Mouse (Mus musculus) intestine, embryonic 16.5 days (tissue): Measurements from ENCODE around the gene Ccdc34. TPM values are rescaled to one million over a fixed set of nuclear protein-coding genes. Genes with fewer than 3 reads are reported as not detected.
A peak's percentile ranks its signal among the peaks of the same experiment; 100 is the strongest.

ENCODE experiments used
- ATAC-seq: fragments of 200-750 bp; cut with Nextera tagmentation; 2 replicates; pipeline ENCODE4 v1.8.0; 2017; ENCODE audit warnings: moderate TSS enrichment, moderate library complexity
- H3K27ac ChIP-seq: fragments of 300-500 bp; sonication (generic); 2 replicates; pipeline ENCODE4 v1.5.1; 2014; ENCODE audit warnings: mild to moderate bottlenecking, low read length
- H3K27me3 ChIP-seq: fragments of 300-500 bp; sonication (generic); replicated peaks from 2 replicates; pipeline ENCODE4 v1.6.1; 2014; ENCODE audit warnings: low read length, control low read depth, mixed read lengths; ENCODE audit not compliant: control insufficient read depth, insufficient read depth
- H3K36me3 ChIP-seq: fragments of 300-500 bp; sonication (generic); 2 replicates; pipeline ENCODE4 v1.6.1; 2014; ENCODE audit warnings: low read length, control low read depth; ENCODE audit not compliant: control insufficient read depth, insufficient read depth
- H3K4me1 ChIP-seq: fragments of 300-500 bp; sonication (generic); 2 replicates; pipeline ENCODE4 v1.6.1; 2014; ENCODE audit warnings: low read length, control low read depth, mixed read lengths; ENCODE audit not compliant: control insufficient read depth, insufficient read depth
- H3K4me2 ChIP-seq: fragments of 300-500 bp; sonication (generic); 2 replicates; pipeline ENCODE4 v1.6.1; 2014; ENCODE audit warnings: low read depth, low read length, control low read depth
- H3K4me3 ChIP-seq: fragments of 300-500 bp; sonication (generic); 2 replicates; pipeline ENCODE4 v1.5.1; 2014; ENCODE audit warnings: mild to moderate bottlenecking, low read length
- H3K9ac ChIP-seq: fragments of 300-500 bp; sonication (generic); 2 replicates; pipeline ENCODE4 v1.6.1; 2014; ENCODE audit warnings: low read depth, low read length
- H3K9me3 ChIP-seq: fragments of 300-500 bp; sonication (generic); 2 replicates; pipeline ENCODE4 v1.6.1; 2016; ENCODE audit warnings: low read length, control low read depth; ENCODE audit not compliant: control insufficient read depth
- WGBS: fragments of 180-500 bp; shearing (Covaris S2); extraction: QIAGEN DNeasy Blood & Tissue Kit; methylation state at CpG from one replicate; pipeline ENCODE4 v1.1.7; 2014; 5-methylcytosine and 5-hydroxymethylcytosine counted together
- polyA plus RNA-seq: library from polyadenylated mRNA; unstranded; fragments of >200 nt; fragmentation: Nextera tagmentation; extraction: Ambion mirVana; gene quantifications from 2 replicates; pipeline ENCODE4 v1.2.1, GENCODE M21; 2015

Gene Ccdc34
- polyA plus RNA-seq, 1 experiment from 2014 or later = 40.0 TPM

- WGBS = 86% methylated on average over 13 of the region's 13 CpGs
- Histone ChIP-seq H3K4me3 (no peak overlapping the region), H3K9me3 (no peaks in the 10 kb centered on the region), H3K4me1 (0 out of 2 replicates have a peak, but pooled peaks cover 4% of the 10 kb centered on the region), H3K4me2 (no peak overlapping the region), H3K27ac (no peak overlapping the region), H3K27me3 (no peaks in the 10 kb centered on the region), H3K36me3 (peaks cover 17% of the 10 kb centered on the region), H3K9ac (no peak overlapping the region)
- no peak for ATAC-seq
These were observed 5.4 kb upstream of the Ccdc34 start for GRCm38 (mm10) chr2:110012184-110012725.

GRCm38 (mm10) chr2:110017087-110017486, 530 bp upstream of the Ccdc34 start:
- Histone ChIP-seq H3K27me3 (no peaks in the 10 kb centered on the region), H3K4me2 (peak overlapping the region; percentile 79), H3K4me3 (peak overlapping the region; percentile 82), H3K9me3 (no peaks in the 10 kb centered on the region), H3K36me3 (peaks cover 4% of the 10 kb centered on the region), H3K27ac (no peak overlapping the region), H3K9ac (peak overlapping the region; percentile 94; the same call in 1 of the 2 replicates), H3K4me1 (peaks cover 14% of the 10 kb centered on the region)
- ATAC-seq = no peak
- 44% methylated on average over 7 of the region's 7 CpGs for WGBS

DNA sequence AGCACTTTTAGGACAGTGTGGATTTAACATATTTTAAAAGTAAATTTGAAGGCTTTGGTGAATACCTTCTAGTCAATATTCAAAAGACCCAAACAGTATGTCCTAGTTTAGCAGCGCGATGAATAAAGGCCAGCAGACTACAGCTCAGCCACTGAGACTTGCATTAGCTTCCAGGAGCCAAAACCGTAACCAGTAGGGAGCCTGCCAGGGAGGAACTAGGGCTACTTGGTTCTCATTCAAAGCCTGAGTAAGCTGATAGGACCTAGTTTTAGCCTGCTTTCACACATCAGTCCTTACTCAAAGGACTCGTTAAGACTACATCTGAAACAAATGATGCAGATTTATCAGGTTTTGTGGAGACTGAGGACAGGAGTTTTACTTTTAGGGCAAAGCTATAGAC, 2.0 kb downstream of the Ccdc34 start:
- H3K27ac ChIP-seq = no peak overlapping the region
- H3K4me3 ChIP-seq = 0 out of 2 replicates have a peak overlapping the region, but pooled peaks have one; percentile 24
- ATAC-seq = no peak
- WGBS = 83% methylated on average over 4 of the region's 4 CpGs
- no peak overlapping the region for H3K9ac ChIP-seq
- H3K4me2 ChIP-seq = peak overlapping the region; percentile 79; the same call in 1 of the 2 replicates
- H3K4me1 ChIP-seq = peaks cover 14% of the 10 kb centered on the region
- H3K9me3 ChIP-seq = no peaks in the 10 kb centered on the region
- no peaks in the 10 kb centered on the region for H3K27me3 ChIP-seq
- H3K36me3 ChIP-seq = 0 out of 2 replicates have a peak, but pooled peaks cover 2% of the 10 kb centered on the region

- Histone ChIP-seq H3K4me1 (peaks cover 14% of the 10 kb centered on the region), H3K4me2 (no peak overlapping the region), H3K27ac (no peak overlapping the region), H3K27me3 (no peaks in the 10 kb centered on the region), H3K4me3 (no peak overlapping the region), H3K36me3 (0 out of 2 replicates have a peak, but pooled peaks cover 2% of the 10 kb centered on the region), H3K9ac (no peak overlapping the region), H3K9me3 (no peaks in the 10 kb centered on the region)
- 78% methylated on average over 1 of the region's 1 CpGs for WGBS
- ATAC-seq = no peak
These were observed 2.8 kb downstream of the Ccdc34 start for GRCm38 (mm10) chr2:110020430-110020829.

DNA sequence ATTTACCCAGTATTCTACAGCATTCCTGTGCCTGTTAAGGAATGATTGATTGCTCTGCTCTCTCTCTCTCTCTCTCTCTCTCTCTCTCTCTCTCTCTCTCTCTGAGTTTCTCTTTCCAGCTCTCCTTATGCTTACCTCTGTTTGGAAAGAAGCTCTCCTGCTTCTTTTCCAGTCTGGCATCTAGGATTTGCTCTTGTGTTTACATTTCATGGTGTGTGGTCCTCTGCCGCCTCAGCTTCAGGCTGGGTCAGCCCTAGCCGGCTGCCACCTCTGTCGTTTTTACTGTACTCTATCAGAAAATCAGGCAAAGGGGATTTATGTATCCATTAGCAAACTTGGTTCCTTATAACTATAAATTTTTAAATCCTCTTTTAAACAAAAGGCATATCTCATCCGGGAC, 18.6 kb downstream of the Ccdc34 start:
- H3K4me2 ChIP-seq = peak overlapping the region; percentile 19; the same call in 1 of the 2 replicates
- peaks cover 9% of the 10 kb centered on the region for H3K4me1 ChIP-seq
- H3K4me3 ChIP-seq = no peak overlapping the region
- no peak overlapping the region for H3K27ac ChIP-seq
- ATAC-seq = peak; percentile 75
- H3K27me3 ChIP-seq = no peaks in the 10 kb centered on the region
- no peak overlapping the region for H3K9ac ChIP-seq
- WGBS = 17% methylated on average over 4 of the region's 4 CpGs
- no peaks in the 10 kb centered on the region for H3K36me3 ChIP-seq
- H3K9me3 ChIP-seq = no peaks in the 10 kb centered on the region

- Histone ChIP-seq H3K27ac (no peak overlapping the region), H3K4me2 (no peak overlapping the region), H3K9ac (no peak overlapping the region), H3K9me3 (no peaks in the 10 kb centered on the region), H3K36me3 (no peaks in the 10 kb centered on the region), H3K27me3 (no peaks in the 10 kb centered on the region), H3K4me3 (no peak overlapping the region), H3K4me1 (peaks cover 9% of the 10 kb centered on the region)
- ATAC-seq = 0 out of 2 replicates have a peak, but pooled peaks have one; percentile 59
- WGBS = 48% methylated on average over 4 of the region's 4 CpGs
These were observed 19.0 kb downstream of the Ccdc34 start for GRCm38 (mm10) chr2:110036665-110037064.

DNA sequence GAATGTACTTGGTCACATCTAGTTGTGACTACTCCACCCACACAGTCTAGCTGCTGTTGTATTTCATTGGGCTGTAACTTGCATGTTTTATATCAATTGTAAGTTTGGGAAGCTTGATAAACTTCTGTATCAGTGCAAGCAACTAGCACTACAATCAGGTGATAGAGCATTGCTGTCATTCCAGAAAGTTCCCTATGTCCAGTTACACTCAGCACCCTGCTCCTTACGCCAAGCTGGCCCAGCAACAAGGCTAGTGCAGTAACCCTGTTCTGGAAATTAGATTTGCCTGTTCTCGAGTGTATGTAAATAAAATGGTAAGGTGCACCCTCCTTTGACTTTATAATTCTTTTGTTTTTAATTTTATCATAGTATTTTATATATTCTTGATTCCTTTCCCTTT, 19.6 kb downstream of the Ccdc34 start:
- WGBS = 63% methylated on average over 2 of the region's 2 CpGs
- Histone ChIP-seq H3K4me2 (no peak overlapping the region), H3K27ac (no peak overlapping the region)

GRCm38 (mm10) chr2:110038341-110038740, 20.7 kb downstream of the Ccdc34 start:
- 77% methylated on average over 5 of the region's 5 CpGs for WGBS
- H3K9me3 ChIP-seq = no peaks in the 10 kb centered on the region
- H3K4me1 ChIP-seq = peaks cover 9% of the 10 kb centered on the region
- H3K27me3 ChIP-seq = no peaks in the 10 kb centered on the region
- no peak overlapping the region for H3K27ac ChIP-seq
- no peak for ATAC-seq
- no peak overlapping the region for H3K4me2 ChIP-seq
- H3K36me3 ChIP-seq = no peaks in the 10 kb centered on the region
- no peak overlapping the region for H3K4me3 ChIP-seq
- H3K9ac ChIP-seq = no peak overlapping the region

More for the DNA sequence above, 19.6 kb downstream of the Ccdc34 start:
- Histone ChIP-seq H3K9me3 (no peaks in the 10 kb centered on the region), H3K36me3 (no peaks in the 10 kb centered on the region), H3K4me1 (peaks cover 9% of the 10 kb centered on the region), H3K4me3 (no peak overlapping the region), H3K9ac (no peak overlapping the region), H3K27me3 (no peaks in the 10 kb centered on the region)
- ATAC-seq = no peak

- ATAC-seq = 0 out of 2 replicates have a peak, but pooled peaks have one; percentile 59
- Histone ChIP-seq H3K4me2 (no peak overlapping the region), H3K9me3 (no peaks in the 10 kb centered on the region), H3K9ac (no peak overlapping the region), H3K4me1 (no peaks in the 10 kb centered on the region), H3K36me3 (no peaks in the 10 kb centered on the region), H3K27me3 (no peaks in the 10 kb centered on the region), H3K27ac (no peak overlapping the region), H3K4me3 (no peak overlapping the region)
- WGBS = 50% methylated on average over 5 of the region's 5 CpGs
These were observed 25.5 kb downstream of the Ccdc34 start for GRCm38 (mm10) chr2:110042861-110043760.
